Mouse (Mus musculus): ENCODE results near the gene Prodh2. TPM values are rescaled to one million over a fixed set of nuclear protein-coding genes. Genes with fewer than 3 reads are reported as not detected.

Prodh2 gene
- total RNA-seq, 2 experiments from 2014 or later, result 0.66 TPM; not detected in 1

Small RNA genes lying within 50 kb of the gene (microRNA-seq; reads per million reads assigned to microRNA genes)
- not detected for gene Gm38670

Other genes with a start within 250 kb of the Prodh2 start
- under 1 TPM; 0.40 to 0.54 TPM for gene Thap8, start 213.5 kb upstream of the Prodh2 start, total RNA-seq (2021)
- 1 to 10 TPM; 5.0 to 5.5 TPM for gene Wdr62, start 213.2 kb upstream of the Prodh2 start, total RNA-seq (2021)
- 100 to 1,000 TPM; 403 to 414 TPM for gene Clip3, start 201.9 kb upstream of the Prodh2 start, total RNA-seq (2021)
- gene Alkbh6, start 184.9 kb upstream of the Prodh2 start, total RNA-seq (2021), result 10 to 100 TPM; 42.0 to 44.2 TPM
- 1 to 10 TPM; 6.9 to 8.3 TPM for gene Syne4, start 178.8 kb upstream of the Prodh2 start, total RNA-seq (2021)
- under 1 TPM; 0.58 to 0.66 TPM for gene E130208F15Rik, start 171.9 kb upstream of the Prodh2 start, total RNA-seq (2021)
- gene Sdhaf1, start 169.7 kb upstream of the Prodh2 start, total RNA-seq (2021), result 1 to 10 TPM; 7.1 to 7.4 TPM
- 10 to 100 TPM; 46.3 to 50.7 TPM for gene Lrfn3, start 130.8 kb upstream of the Prodh2 start, total RNA-seq (2021)
- gene Tyrobp, start 79.9 kb upstream of the Prodh2 start, total RNA-seq (2021), result 10 to 100 TPM; 10.4 to 11.0 TPM
- gene Hcst, start 73.8 kb upstream of the Prodh2 start, total RNA-seq (2021), result not detected
- gene Nfkbid, start 71.9 kb upstream of the Prodh2 start, total RNA-seq (2021), result 1 to 10 TPM; 2.1 to 3.0 TPM
- 100 to 1,000 TPM; 739 to 767 TPM for gene Aplp1, start 48.1 kb upstream of the Prodh2 start, total RNA-seq (2021)
- under 1 TPM; 0.26 to 0.56 TPM for gene Kirrel2, start 35.9 kb upstream of the Prodh2 start, total RNA-seq (2021)
- under 1 TPM in 1 of 2 experiments, not detected in 1; 0.08 TPM for gene Nphs1, start 35.3 kb upstream of the Prodh2 start, total RNA-seq (2021)
- gene Arhgap33, start 41.4 kb downstream of the Prodh2 start, total RNA-seq (2021), result 100 to 1,000 TPM; 356 to 358 TPM
- gene Hspb6, start 58.6 kb downstream of the Prodh2 start, total RNA-seq (2021), result 1 to 10 TPM; 4.7 to 5.5 TPM
- gene Proser3, start 58.7 kb downstream of the Prodh2 start, total RNA-seq (2021), result 10 to 100 TPM in 1 of 2 experiments, 1 to 10 TPM in 1; 7.6 to 10.1 TPM
- gene Lin37, start 66.2 kb downstream of the Prodh2 start, total RNA-seq (2021), result 10 to 100 TPM; 29.6 to 34.6 TPM
- 10 to 100 TPM; 50.6 to 56.7 TPM for gene U2af1l4, start 69.7 kb downstream of the Prodh2 start, total RNA-seq (2021)
- 1 to 10 TPM; 5.9 to 6.3 TPM for gene Gm49396, start 69.7 kb downstream of the Prodh2 start, total RNA-seq (2021)
- 10 to 100 TPM; 78.5 to 81.4 TPM for gene Psenen, start 70.0 kb downstream of the Prodh2 start, total RNA-seq (2021)
- gene Igflr1, start 71.8 kb downstream of the Prodh2 start, total RNA-seq (2021), result 1 to 10 TPM; 3.1 to 3.6 TPM
- 10 to 100 TPM; 69.9 to 79.7 TPM for gene Kmt2b, start 95.1 kb downstream of the Prodh2 start, total RNA-seq (2021)
- not detected for gene Zbtb32, start 105.3 kb downstream of the Prodh2 start, total RNA-seq (2021)
- under 1 TPM; 0.24 to 0.54 TPM for gene Upk1a, start 119.2 kb downstream of the Prodh2 start, total RNA-seq (2021)
- gene Cox6b1, start 132.5 kb downstream of the Prodh2 start, total RNA-seq (2021), result 100 to 1,000 TPM; 573 to 579 TPM
- not detected for gene Etv2, start 142.2 kb downstream of the Prodh2 start, total RNA-seq (2021)
- 10 to 100 TPM; 81.9 TPM for gene Rbm42, start 156.7 kb downstream of the Prodh2 start, total RNA-seq (2021)
- gene Haus5, start 171.4 kb downstream of the Prodh2 start, total RNA-seq (2021), result 10 to 100 TPM; 12.7 to 13.3 TPM
- not detected for gene Pmis2, start 178.0 kb downstream of the Prodh2 start, total RNA-seq (2021)
- not detected for gene 2200002J24Rik, start 205.3 kb downstream of the Prodh2 start, total RNA-seq (2021)
- 1 to 10 TPM; 4.0 to 5.1 TPM for gene Atp4a, start 218.6 kb downstream of the Prodh2 start, total RNA-seq (2021)
- gene Tmem147, start 235.9 kb downstream of the Prodh2 start, total RNA-seq (2021), result 100 to 1,000 TPM; 130 to 146 TPM